Mouse (Mus musculus): ENCODE measurements around the gene Tcp10b.
"Not testable (repeated sequence)": the region's sequence is repeated elsewhere in the genome, so short reads cannot be mapped to it uniquely, and the experiment has no call there.

DNA sequence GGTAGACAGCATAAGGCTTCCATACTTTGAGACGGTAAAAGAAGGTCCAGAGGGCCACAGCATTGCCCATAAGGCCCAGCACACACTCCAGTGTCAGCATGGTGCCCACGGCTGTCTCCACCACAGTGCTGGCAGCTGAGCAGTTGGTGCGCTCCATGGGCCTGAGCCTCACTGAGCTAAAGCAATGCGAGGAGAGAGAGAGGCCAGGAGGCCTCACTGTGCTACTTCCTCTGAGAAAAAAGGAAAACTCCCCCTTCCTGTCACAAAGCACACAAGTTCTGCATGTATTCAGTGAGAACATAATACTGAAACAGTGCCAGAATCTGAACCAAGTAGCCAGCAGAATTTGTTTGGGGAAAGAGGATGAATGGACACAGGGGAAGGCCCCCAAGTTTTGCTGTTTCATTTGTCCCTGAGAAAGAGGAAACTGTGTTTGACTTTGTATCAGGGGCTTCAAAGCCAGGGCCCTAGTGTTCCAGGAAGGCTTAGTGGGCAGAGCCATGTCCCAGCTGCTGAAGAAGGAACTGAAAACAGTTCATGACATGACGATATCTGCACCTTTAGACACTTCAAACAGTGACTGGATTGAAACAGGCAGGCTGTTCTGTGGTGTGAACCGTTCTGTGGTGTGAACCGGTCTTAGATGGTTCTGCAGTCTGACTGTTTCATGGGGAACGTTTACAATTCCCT lies 8.6 kb upstream of the Tcp10b start, which contains the start of gene Gpr31b:
- not testable (repeated sequence) for TF ChIP-seq CTCF (IDR thresholded peaks at IDR 0.05; ENCODE audit: low read depth, low read length); POLR2A (IDR thresholded peaks at IDR 0.05; ENCODE audit: extremely low read depth, insufficient read depth, low read length)
